ENCODE assay signal across 20 mouse cellular contexts in genomic region chr6:91534268-91534667, GRCm38 (mm10). TPM values are rescaled to one million over a fixed set of nuclear protein-coding genes. Genes with fewer than 3 reads are reported as not detected.
DNase-seq lines count a peak whose midpoint lies in the region; ATAC-seq and TF ChIP-seq lines count a peak whose summit lies in the region.
"Had no signal": no experiment of that assay in that cellular context is flagged by ENCODE, and none has a peak within 500 bp of the region (broad histone marks: within the 10 kb centered on the region; RNA-seq: fewer than 3 reads in every experiment).

No protein-coding gene starts in this region.

- peak; percentile 58 for DNase-seq in kidney, adult 18-20 months
- peak; percentile 78 to 81 for DNase-seq in kidney, adult 8-10 months
- peak; percentile 27 for DNase-seq in kidney, postnatal 14 days
- no peak for DNase-seq in left cerebral cortex, postnatal 36 days (ENCODE audit: low spot score in 2 of 2)
- DNase-seq: adrenal gland, adult 8-10 months; adrenal gland, postnatal 36 days; cerebellum, adult 11 months; cerebellum, adult 9-11 months; cerebellum, postnatal 36 days; forebrain, postnatal 0 days; gastrocnemius, postnatal 14 days; heart, adult 2 months had no signal

- H3K9me3 ChIP-seq in kidney, embryonic 16.5 days (ENCODE audit: low read length) = no peaks in the 10 kb centered on the region
- no peaks in the 10 kb centered on the region for H3K9me3 ChIP-seq in heart, embryonic 11.5 days (replicated peaks; ENCODE audit: control insufficient read depth, low read length)
- H3K9me3 ChIP-seq: embryonic facial prominence, embryonic 10.5 days; forebrain, embryonic 13.5 days; heart, embryonic 12.5 days; hindbrain, embryonic 10.5 days had no signal

- 85% methylated on average over 4 of the region's 4 CpGs for WGBS in kidney, embryonic 16.5 days
- 71% methylated on average over 4 of the region's 4 CpGs for WGBS in small intestine, adult 2 months
- 72% methylated on average over 4 of the region's 4 CpGs for WGBS in heart, embryonic 11.5 days (ENCODE audit: insufficient replicate concordance)

- H3K4me1 ChIP-seq in kidney, embryonic 16.5 days (ENCODE audit: insufficient read depth, low read length) = peaks cover 19% of the 10 kb centered on the region
- peaks cover 39% of the 10 kb centered on the region for H3K4me1 ChIP-seq in small intestine, adult 2 months (ENCODE audit: control insufficient read depth, insufficient read depth, insufficient read length, low read length)
- no peaks in the 10 kb centered on the region for H3K4me1 ChIP-seq in heart, embryonic 11.5 days (ENCODE audit: control insufficient read depth, insufficient read depth, low read length)
- H3K4me1 ChIP-seq: forebrain, embryonic 13.5 days had no signal

- no peak for TF ChIP-seq CTCF in small intestine, adult 2 months (IDR thresholded peaks at IDR 0.05; ENCODE audit: extremely low read depth, insufficient read length, insufficient replicate concordance, low read depth, low read length)

- intact Hi-C loops in left cerebral cortex, postnatal 36 days (cut with DNase I) = no loop called here

- no peak overlapping the region for H3K27ac ChIP-seq in kidney, embryonic 16.5 days (ENCODE audit: low read length)
- H3K27ac ChIP-seq in small intestine, adult 2 months (ENCODE audit: insufficient read depth, low read depth, low read length) = peak overlapping the region; percentile 9; the same call in 1 of the 2 replicates
- H3K27ac ChIP-seq in heart, embryonic 11.5 days (ENCODE audit: low read depth, low read length) = no peak overlapping the region
- H3K27ac ChIP-seq: embryonic facial prominence, embryonic 10.5 days; forebrain, embryonic 13.5 days; heart, adult 2 months; hindbrain, embryonic 10.5 days; hindbrain, embryonic 14.5 days had no signal

- H3K9ac ChIP-seq in kidney, embryonic 16.5 days (replicated peaks; ENCODE audit: low read length) = no peak overlapping the region
- H3K9ac ChIP-seq in heart, embryonic 11.5 days (ENCODE audit: low read depth, low read length) = no peak overlapping the region
- H3K9ac ChIP-seq: forebrain, embryonic 13.5 days; forebrain, postnatal 0 days; heart, embryonic 12.5 days; hindbrain, embryonic 14.5 days had no signal

- H3K27me3 ChIP-seq in kidney, embryonic 16.5 days (ENCODE audit: insufficient read depth, low read length) = no peaks in the 10 kb centered on the region
- H3K27me3 ChIP-seq in small intestine, adult 2 months (ENCODE audit: control insufficient read depth, insufficient read depth, low read length) = no peaks in the 10 kb centered on the region
- peaks cover 56% of the 10 kb centered on the region for H3K27me3 ChIP-seq in heart, embryonic 11.5 days (ENCODE audit: control insufficient read depth, insufficient read depth, low read length)
- H3K27me3 ChIP-seq: forebrain, embryonic 13.5 days had no signal

- no peak overlapping the region for H3K4me2 ChIP-seq in kidney, embryonic 16.5 days (replicated peaks; ENCODE audit: low read depth, low read length)
- H3K4me2 ChIP-seq in heart, embryonic 11.5 days = no peak overlapping the region
- H3K4me2 ChIP-seq: forebrain, embryonic 13.5 days; heart, embryonic 12.5 days; hindbrain, embryonic 14.5 days had no signal

- no peak for TF ChIP-seq POLR2A in small intestine, adult 2 months (IDR thresholded peaks at IDR 0.05; ENCODE audit: low read depth, low read length)

- ATAC-seq in kidney, embryonic 16.5 days (ENCODE audit: low FRiP score, low TSS enrichment) = no peak
- ATAC-seq in heart, embryonic 11.5 days (replicated peaks; ENCODE audit: insufficient number of reproducible peaks, low FRiP score, low TSS enrichment) = no peak
- ATAC-seq: forebrain, embryonic 13.5 days; forebrain, postnatal 0 days had no signal

- no peak overlapping the region for H3K4me3 ChIP-seq in kidney, embryonic 16.5 days (ENCODE audit: low read length)
- no peak overlapping the region for H3K4me3 ChIP-seq in small intestine, adult 2 months (ENCODE audit: low read depth, low read length)
- no peak overlapping the region for H3K4me3 ChIP-seq in heart, embryonic 11.5 days (ENCODE audit: low read depth, low read length)
- H3K4me3 ChIP-seq: embryonic facial prominence, embryonic 10.5 days; forebrain, embryonic 13.5 days; heart, adult 2 months; heart, embryonic 12.5 days; hindbrain, embryonic 10.5 days had no signal

- no peaks in the 10 kb centered on the region for H3K36me3 ChIP-seq in kidney, embryonic 16.5 days (ENCODE audit: insufficient read depth, low read length)
- no peaks in the 10 kb centered on the region for H3K36me3 ChIP-seq in small intestine, adult 2 months (ENCODE audit: control insufficient read depth, insufficient read depth, low read length)
- no peaks in the 10 kb centered on the region for H3K36me3 ChIP-seq in heart, embryonic 11.5 days (ENCODE audit: control insufficient read depth, insufficient read depth, low read length)

RNA-seq across cellular contexts. Expression of gene Lsm3, which starts 18.5 kb away (rescaled TPM):
- polyA plus RNA-seq in kidney, embryonic 16.5 days (2015; fragmentation: Nextera tagmentation; extraction: Ambion mirVana) = 251 and 258 TPM in 2 replicates
- polyA plus RNA-seq in small intestine, adult 2 months (2012; rRNA removed) = 7.7 and 12.5 TPM in 2 replicates
- 196 and 209 TPM in 2 replicates for polyA plus RNA-seq in heart, embryonic 11.5 days (2014; fragmentation: Nextera tagmentation; extraction: Ambion mirVana)
- total RNA-seq in left cerebral cortex, postnatal 36 days (2021) = 10 to 100 TPM; 35.0 to 41.3 TPM

RNA-seq across cellular contexts. Expression of gene Xpc, which starts 18.6 kb away (rescaled TPM):
- polyA plus RNA-seq in kidney, embryonic 16.5 days (2015; fragmentation: Nextera tagmentation; extraction: Ambion mirVana) = 28.9 and 30.3 TPM in 2 replicates
- 1.7 and 4.2 TPM in 2 replicates for polyA plus RNA-seq in small intestine, adult 2 months (2012; rRNA removed)
- 9.4 and 10.6 TPM in 2 replicates for polyA plus RNA-seq in heart, embryonic 11.5 days (2014; fragmentation: Nextera tagmentation; extraction: Ambion mirVana)
- total RNA-seq in left cerebral cortex, postnatal 36 days (2021) = 10 to 100 TPM; 13.2 to 14.9 TPM

Comparison
In these comparisons a context has a peak if more than half of its experiments do, and no peak if none do; other contexts are left out.
1. DNase-seq: peak in kidney, adult 18-20 months (single experiment), kidney, adult 8-10 months (2 of 2) and kidney, postnatal 14 days (single experiment); none in left cerebral cortex, postnatal 36 days (0 of 2).
2. RNA of gene Lsm3, which starts 18.5 kb away (polyA plus RNA-seq): 251 to 258 TPM in kidney, embryonic 16.5 days and 196 to 209 TPM in heart, embryonic 11.5 days; 7.7 to 12.5 TPM in small intestine, adult 2 months; every median in the first group is over 10 times any median in the second.